Mouse (Mus musculus): ENCODE data around the gene Olfr884. TPM values are rescaled to one million over a fixed set of nuclear protein-coding genes. Genes with fewer than 3 reads are reported as not detected.

Olfr884 gene
- total RNA-seq (2021), result not detected

GRCm38 (mm10) chr9:38046255-38046654, at the start of gene Olfr884:
Gene Olfr884 (plus strand): TSS chr9:38046555.
- DNase-seq, result no peak

- DNase-seq, result no peak
These were observed 47.7 kb upstream of the Olfr884 start for GRCm38 (mm10) chr9:37998581-37999204.

- no peak for DNase-seq
These were observed 46.3 kb upstream of the Olfr884 start for GRCm38 (mm10) chr9:38000021-38000420.

GRCm38 (mm10) chr9:38025508-38025907, 20.8 kb upstream of the Olfr884 start, which contains the start of gene Olfr883:
Gene Olfr883 (plus strand): TSS chr9:38025808.
- no peak for DNase-seq

GRCm38 (mm10) chr9:38061022-38061421, 14.7 kb downstream of the Olfr884 start, which contains the start of gene Olfr885:
Gene Olfr885 (plus strand): TSS chr9:38061322.
- DNase-seq, result no peak

- DNase-seq, result no peak
These were observed 37.4 kb downstream of the Olfr884 start, which contains the start of gene Olfr887 for GRCm38 (mm10) chr9:38083772-38084171. Gene Olfr887 (plus strand): TSS chr9:38084072.

Other genes with a start within 250 kb of the Olfr884 start
- not detected for gene Olfr876, start 243.5 kb upstream of the Olfr884 start, total RNA-seq (2021)
- gene Olfr877, start 192.3 kb upstream of the Olfr884 start, total RNA-seq (2021), result not detected
- gene Olfr145, start 149.8 kb upstream of the Olfr884 start, total RNA-seq (2021), result not detected
- not detected for gene Olfr878, start 128.7 kb upstream of the Olfr884 start, total RNA-seq (2021)
- not detected for gene Olfr881, start 54.7 kb upstream of the Olfr884 start, total RNA-seq (2021)
- gene Olfr883, start 20.7 kb upstream of the Olfr884 start, total RNA-seq (2021), result not detected
- not detected for gene Olfr885, start 14.8 kb downstream of the Olfr884 start, total RNA-seq (2021)
- gene Olfr887, start 37.5 kb downstream of the Olfr884 start, total RNA-seq (2021), result not detected
- gene Olfr888, start 61.6 kb downstream of the Olfr884 start, total RNA-seq (2021), result not detected
- gene Olfr889, start 68.6 kb downstream of the Olfr884 start, total RNA-seq (2021), result not detected
- gene Olfr890, start 96.0 kb downstream of the Olfr884 start, total RNA-seq (2021), result not detected
- gene Olfr891, start 134.3 kb downstream of the Olfr884 start, total RNA-seq (2021), result not detected
- gene Olfr893, start 161.8 kb downstream of the Olfr884 start, total RNA-seq (2021), result not detected
- gene Olfr894, start 171.5 kb downstream of the Olfr884 start, total RNA-seq (2021), result not detected
- not detected for gene Olfr143, start 206.2 kb downstream of the Olfr884 start, total RNA-seq (2021)
- gene Olfr895, start 221.3 kb downstream of the Olfr884 start, total RNA-seq (2021), result not detected
- gene Olfr896-ps1, start 244.6 kb downstream of the Olfr884 start, total RNA-seq (2021), result not detected

Measured in heart, postnatal 4 days (tissue).